Mouse (Mus musculus) thymus, adult 18-20 months (tissue): Measurements from ENCODE around the gene Col13a1.

ENCODE experiments used
- DNase-seq, 2 experiments: peaks; one replicate each; pipeline ENCODE4 v3.0.0; 2022; ENCODE audit warnings: mixed read lengths in 2 of 2

Gene Col13a1

DNA sequence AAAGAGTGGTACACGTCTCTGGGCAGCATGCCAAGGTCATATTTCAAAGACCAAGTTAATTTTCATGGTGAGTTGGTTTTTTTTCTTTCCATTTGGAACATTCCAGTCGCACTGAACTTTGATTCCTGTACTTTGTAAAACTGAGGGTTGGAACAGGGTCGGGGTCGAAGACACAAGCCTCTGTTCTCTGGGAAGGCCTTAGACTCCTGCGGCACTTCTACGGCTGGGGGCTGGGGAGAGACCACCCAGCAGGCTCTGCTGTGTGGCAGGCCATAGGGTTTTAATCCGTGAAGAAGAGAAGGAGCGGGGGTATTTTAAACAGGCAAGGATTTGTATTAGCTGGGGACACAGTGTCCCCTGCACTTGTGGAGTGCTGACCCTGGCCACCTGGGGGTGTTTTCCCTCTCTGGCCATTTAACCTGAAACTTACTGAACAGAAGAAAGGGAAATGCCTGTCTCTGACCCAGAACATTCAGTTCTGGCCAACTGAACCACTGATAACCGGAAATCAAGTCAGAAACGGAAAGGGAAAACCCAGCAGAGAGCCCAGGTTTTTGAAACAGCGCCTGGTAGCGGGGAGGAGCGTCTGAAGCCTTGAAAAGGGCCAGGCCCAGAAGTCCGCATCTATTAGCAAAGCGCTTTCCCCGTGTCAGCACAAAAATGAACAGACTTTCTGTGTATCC, 152.0 kb downstream of the Col13a1 start:
- DNase-seq: no peak

DNA sequence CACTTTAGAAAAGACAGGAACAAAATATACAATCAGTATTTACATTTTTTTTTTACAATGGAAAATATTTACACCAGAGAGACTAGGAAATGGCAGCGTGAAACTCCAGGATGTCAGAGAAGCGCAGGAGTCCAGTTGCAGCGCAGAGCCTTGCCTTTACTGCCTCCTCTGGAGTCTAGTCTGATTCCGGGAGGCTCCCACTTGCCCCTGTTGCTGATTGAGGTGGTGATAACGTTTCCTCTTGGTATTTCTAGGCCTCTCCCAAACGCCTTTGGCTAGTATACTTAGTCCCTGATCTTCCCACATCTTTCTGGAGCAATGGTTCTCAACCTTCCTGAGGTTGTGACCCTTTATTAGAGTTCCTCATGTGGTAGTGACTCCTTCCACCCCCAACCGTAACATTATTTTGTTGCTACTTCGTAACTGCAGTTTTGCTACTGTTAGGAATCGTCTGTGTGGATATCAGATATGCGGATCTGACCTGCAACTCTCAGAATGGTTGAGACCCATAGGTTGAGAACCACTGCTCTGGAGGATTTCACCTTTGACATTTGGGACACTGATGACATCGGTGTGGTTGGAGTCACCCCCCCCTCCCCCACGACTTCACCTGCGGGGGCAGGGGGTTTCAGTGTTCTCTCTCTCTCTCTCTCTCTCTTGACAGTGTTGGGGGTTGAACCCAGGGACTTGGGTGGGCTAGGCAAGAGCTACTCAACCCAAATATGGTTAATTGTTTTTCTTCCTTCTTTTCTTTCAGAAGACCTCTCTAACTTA, 152.7 kb downstream of the Col13a1 start:
- no peak for DNase-seq

- DNase-seq: no peak
These were observed 153.4 kb downstream of the Col13a1 start for GRCm38 (mm10) chr10:61825536-61825935.

DNA sequence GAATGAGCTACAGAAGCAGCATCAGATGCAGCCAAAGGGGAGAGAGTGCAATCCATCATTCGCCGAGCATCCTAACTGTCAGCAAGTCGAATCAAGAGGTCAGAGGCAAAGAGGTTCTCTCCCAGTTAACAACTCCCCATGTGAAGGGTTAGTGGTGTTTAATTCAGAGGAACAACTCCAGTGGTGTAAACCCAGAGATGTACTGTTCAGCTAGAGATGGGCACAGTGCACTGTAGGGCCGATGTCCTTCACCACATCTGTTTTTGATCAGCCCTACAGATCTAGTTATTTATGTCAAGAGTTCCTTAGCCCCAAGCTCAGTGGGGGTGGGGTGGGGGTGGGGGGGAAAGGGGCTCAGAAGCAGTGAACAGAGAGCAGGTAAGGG, 155.2 kb downstream of the Col13a1 start:
- DNase-seq: no peak

DNA sequence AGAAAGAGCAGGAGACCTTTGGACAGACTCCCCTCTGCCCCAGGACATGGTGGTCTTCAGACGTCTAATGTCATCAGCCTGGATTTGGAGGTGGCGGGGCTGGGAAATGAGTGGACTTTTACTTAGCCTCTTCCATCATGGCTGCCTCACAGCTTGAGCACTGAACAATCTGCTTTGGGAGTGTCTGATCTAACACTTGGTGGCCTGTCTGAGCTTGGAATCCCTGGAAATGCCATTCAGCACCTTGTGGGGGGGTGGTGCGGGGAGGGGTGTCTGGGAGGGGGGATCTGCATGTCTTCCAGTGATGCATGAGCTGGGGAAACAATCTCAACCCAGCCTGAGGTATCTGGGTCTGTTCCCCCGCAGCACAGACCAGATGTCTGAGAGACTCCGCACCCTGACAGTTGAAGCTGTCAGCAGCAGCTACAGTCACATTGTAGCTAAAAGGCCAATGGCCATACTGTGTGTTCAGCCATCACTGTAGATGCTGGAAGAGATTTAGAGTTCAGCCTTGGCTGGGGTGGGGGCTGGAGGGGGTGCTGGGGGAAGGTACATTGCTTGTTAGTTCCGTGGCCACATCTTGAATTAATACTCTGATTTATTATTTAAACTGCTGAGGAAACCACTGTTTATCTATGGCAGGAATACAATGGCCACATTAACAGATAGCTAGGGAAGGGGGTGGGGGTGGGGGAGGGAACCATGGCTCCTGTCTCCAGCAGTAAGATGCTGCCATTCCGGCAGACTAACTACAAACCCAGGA, 155.8 kb downstream of the Col13a1 start:
- DNase-seq: no peak

DNA sequence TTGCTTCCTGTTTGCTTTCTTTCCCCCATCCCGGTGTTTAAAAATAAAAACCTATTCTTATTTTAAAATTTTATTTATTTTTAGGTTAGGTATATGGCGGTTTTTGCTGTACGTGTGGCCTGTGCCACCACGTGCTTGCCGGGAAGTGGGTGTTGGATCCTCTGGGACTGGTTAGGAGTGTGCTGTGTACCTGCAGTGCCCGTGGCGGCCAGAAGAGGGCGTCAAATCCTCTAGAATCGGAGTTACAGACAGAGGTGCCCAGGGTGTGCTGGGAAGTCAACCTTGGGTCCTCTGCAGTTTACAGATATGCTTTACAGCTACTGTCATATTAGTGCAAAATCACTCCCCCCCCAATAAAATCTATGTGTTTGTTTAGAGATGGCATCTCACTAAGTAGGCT, 158.9 kb downstream of the Col13a1 start:
- DNase-seq: no peak

GRCm38 (mm10) chr10:61811987-61812386, 166.9 kb downstream of the Col13a1 start:
- DNase-seq: no peak

GRCm38 (mm10) chr10:61798133-61798576, 180.8 kb downstream of the Col13a1 start:
- DNase-seq: no peak

DNA sequence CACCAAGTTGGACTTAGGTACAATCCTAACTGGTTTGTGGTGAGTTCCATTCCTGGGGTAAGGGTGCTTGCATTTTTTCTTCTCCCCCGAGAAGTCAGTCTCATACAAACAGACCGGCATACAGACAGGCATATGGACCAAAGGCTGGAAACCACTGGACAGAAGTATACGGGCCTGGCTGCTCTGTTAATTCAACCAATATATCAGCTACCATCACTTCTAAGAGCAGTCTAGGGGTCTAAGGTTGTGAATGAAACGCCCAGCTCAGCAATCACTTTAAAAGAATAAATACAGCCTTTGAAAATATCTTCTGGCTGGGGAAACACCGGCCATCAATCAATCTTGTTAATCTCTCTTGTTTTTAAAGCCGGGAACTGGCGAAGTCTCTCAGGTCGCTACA, 183.4 kb downstream of the Col13a1 start:
- no peak for DNase-seq

DNA sequence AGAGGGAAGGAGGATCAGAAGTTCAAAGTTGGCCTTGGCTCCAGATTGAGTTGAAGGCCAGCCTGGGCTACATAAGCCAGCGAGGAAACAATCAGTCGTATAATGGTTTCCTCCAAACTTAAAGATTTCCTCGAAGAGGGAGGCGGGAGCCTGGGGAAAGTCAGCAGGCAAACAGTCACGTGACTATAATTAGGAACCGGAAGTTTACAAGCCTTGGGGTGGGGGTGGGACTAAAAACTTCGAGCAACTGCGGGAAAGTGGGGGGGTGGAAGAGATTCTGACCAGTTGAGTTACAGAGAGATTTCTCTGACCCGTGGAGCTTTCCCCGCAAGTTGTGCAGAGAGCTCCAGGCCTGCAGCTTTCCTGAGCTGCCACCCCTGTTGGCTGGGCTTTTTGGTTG, 183.9 kb downstream of the Col13a1 start:
- no peak for DNase-seq

GRCm38 (mm10) chr10:61793015-61793414, 185.9 kb downstream of the Col13a1 start:
- no peak for DNase-seq

- no peak for DNase-seq
These were observed 190.4 kb downstream of the Col13a1 start for GRCm38 (mm10) chr10:61788499-61788898.
